Mouse (Mus musculus) gastrocnemius, postnatal 4 days (tissue): Measurements from ENCODE around the gene Rps27. TPM values are rescaled to one million over a fixed set of nuclear protein-coding genes. Genes with fewer than 3 reads are reported as not detected.

Experiments
- DNase-seq, 2 experiments: peaks; one replicate each; pipeline ENCODE4 v3.0.0; 2021 to 2022; ENCODE audit warnings: low spot score in 2 of 2, mixed read lengths in 2 of 2
- total RNA-seq, 2 experiments: library from RNA; stranded (reverse); gene quantifications; 2 replicates each; pipeline ENCODE4 v1.2.3; 2021

Rps27 gene
- total RNA-seq, 2 experiments from 2014 or later = 1,726 to 1,789 TPM

GRCm38 (mm10) chr3:90190859-90191510 lies 22.5 kb downstream of the Rps27 start:
- DNase-seq = no peak

- no peak for DNase-seq
Observed at GRCm38 (mm10) chr3:90183581-90183980, 29.9 kb downstream of the Rps27 start.

- no peak for DNase-seq
Observed at GRCm38 (mm10) chr3:90179566-90179965, 33.9 kb downstream of the Rps27 start.

Other genes starting within 250 kb of the Rps27 start
- 10 to 100 TPM; 57.0 to 57.6 TPM for gene Hax1, start 214.9 kb downstream of the Rps27 start, total RNA-seq
- 10 to 100 TPM; 53.4 to 54.4 TPM for gene 4933434E20Rik, start 162.0 kb downstream of the Rps27 start, total RNA-seq
- 100 to 1,000 TPM; 170 to 182 TPM for gene Ubap2l, start 161.0 kb downstream of the Rps27 start, total RNA-seq
- gene Tpm3, start 141.0 kb downstream of the Rps27 start, total RNA-seq = 100 to 1,000 TPM; 420 to 508 TPM
- under 1 TPM; 0.13 to 0.17 TPM for gene Nup210l, start 109.5 kb downstream of the Rps27 start, total RNA-seq
- 10 to 100 TPM; 26.8 to 29.3 TPM for gene Rab13, start within 50 bp of the Rps27 start, total RNA-seq
- gene Jtb, start 17.9 kb upstream of the Rps27 start, total RNA-seq = 10 to 100 TPM; 48.9 to 53.8 TPM
- gene Creb3l4, start 29.9 kb upstream of the Rps27 start, total RNA-seq = under 1 TPM; 0.18 to 0.25 TPM
- gene Slc39a1, start 34.5 kb upstream of the Rps27 start, total RNA-seq = 10 to 100 TPM; 81.1 to 84.6 TPM
- 10 to 100 TPM; 20.9 to 24.1 TPM for gene Crtc2, start 40.5 kb upstream of the Rps27 start, total RNA-seq
- 10 to 100 TPM; 26.1 to 27.2 TPM for gene Dennd4b, start 51.5 kb upstream of the Rps27 start, total RNA-seq
- gene Gatad2b, start 79.5 kb upstream of the Rps27 start, total RNA-seq = 10 to 100 TPM; 63.6 to 67.4 TPM
- gene Slc27a3, start 176.3 kb upstream of the Rps27 start, total RNA-seq = 1 to 10 TPM; 7.2 to 7.4 TPM
- 10 to 100 TPM; 31.8 to 32.0 TPM for gene Ints3, start 220.0 kb upstream of the Rps27 start, total RNA-seq